Mouse (Mus musculus) testis, adult 2 months (tissue): ENCODE data around the gene Ctdnep1. TPM values are rescaled to one million over a fixed set of nuclear protein-coding genes. Genes with fewer than 3 reads are reported as not detected.

ENCODE experiments used
- H3K27ac ChIP-seq: fragments of 200-500 bp; 2 replicates; pipeline ENCODE4 v1.5.1; 2012; ENCODE audit warnings: low read depth, low read length; ENCODE audit not compliant: control insufficient read depth, insufficient read depth
- H3K27me3 ChIP-seq: fragments of 200-500 bp; 2 replicates; pipeline ENCODE4 v1.6.1; 2012; ENCODE audit warnings: mild to moderate bottlenecking, low read length, moderate library complexity; ENCODE audit not compliant: control insufficient read depth, insufficient read depth
- H3K36me3 ChIP-seq: fragments of 200-500 bp; 2 replicates; pipeline ENCODE4 v1.6.1; 2012; ENCODE audit warnings: mild to moderate bottlenecking, low read length; ENCODE audit not compliant: control insufficient read depth, insufficient read depth
- H3K4me1 ChIP-seq: fragments of 200-500 bp; 2 replicates; pipeline ENCODE4 v1.6.1; 2012; ENCODE audit warnings: low read length; ENCODE audit not compliant: control insufficient read depth, insufficient read depth
- H3K4me3 ChIP-seq: fragments of 200-500 bp; 2 replicates; pipeline ENCODE4 v1.5.1; 2012; ENCODE audit warnings: low read depth, mild to moderate bottlenecking, low read length, moderate library complexity, mixed read lengths; ENCODE audit not compliant: control insufficient read depth
- CTCF ChIP-seq: fragments of 200-500 bp; IDR thresholded peaks from 2 replicates; pipeline ENCODE4 v1.5.1; 2012; ENCODE audit warnings: low read depth, mild to moderate bottlenecking, inconsistent platforms, low read length, moderate library complexity; ENCODE audit not compliant: control insufficient read depth, insufficient read depth, insufficient replicate concordance
- POLR2A ChIP-seq: fragments of 200-500 bp; IDR thresholded peaks from 2 replicates; pipeline ENCODE4 v1.6.1; 2012; ENCODE audit warnings: low read depth, mild to moderate bottlenecking, inconsistent platforms, low read length, moderate library complexity; ENCODE audit not compliant: control insufficient read depth
- polyA plus RNA-seq: library from polyadenylated mRNA; depleted of rRNA; stranded (reverse); fragments of >200 nt; gene quantifications from 2 replicates; pipeline ENCODE4 v1.2.3, GENCODE M21; 2012

The Ctdnep1 gene
- polyA plus RNA-seq, 1 experiment: 137 TPM

DNA sequence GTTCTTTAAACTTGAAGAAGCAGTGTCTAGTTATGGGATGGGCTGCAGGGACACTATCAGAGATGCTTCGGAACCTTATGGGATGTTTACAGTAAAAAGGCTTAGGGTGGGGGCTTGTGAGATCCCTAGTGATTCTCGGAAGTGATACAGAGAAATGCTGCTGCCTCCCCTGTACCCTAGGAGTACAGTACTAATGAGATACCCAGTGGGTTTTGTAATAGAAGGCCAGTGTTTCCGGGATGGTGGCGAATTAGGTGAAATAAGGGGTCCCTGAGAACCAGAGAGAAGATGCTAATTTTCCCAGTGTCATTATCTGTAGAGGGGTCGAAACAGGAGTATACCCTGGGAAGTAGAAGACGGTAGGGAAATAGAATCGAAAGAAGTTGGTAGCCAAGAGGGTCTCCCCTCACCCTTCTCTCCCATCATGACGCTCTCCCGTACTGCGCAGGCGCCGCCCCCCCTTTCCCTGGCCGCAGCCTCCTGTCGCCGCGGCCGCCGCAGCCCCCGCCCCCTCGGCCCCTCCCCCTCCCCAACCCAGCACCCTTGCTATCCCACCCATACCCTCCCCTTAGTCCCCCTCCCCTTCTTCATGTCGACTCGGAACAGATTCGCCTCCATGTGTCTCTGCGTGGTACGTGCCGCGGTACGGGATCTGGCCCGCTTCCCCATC, 42.7 kb downstream of the Ctdnep1 start:
- no peak overlapping the region for H3K27ac ChIP-seq
- no peaks in the 10 kb centered on the region for H3K36me3 ChIP-seq
- H3K4me1 ChIP-seq: peaks cover 43% of the 10 kb centered on the region
- no peaks in the 10 kb centered on the region for H3K27me3 ChIP-seq
- peak overlapping the region; percentile 39 for H3K4me3 ChIP-seq
- no peak for TF ChIP-seq POLR2A
- no peak for TF ChIP-seq CTCF

DNA sequence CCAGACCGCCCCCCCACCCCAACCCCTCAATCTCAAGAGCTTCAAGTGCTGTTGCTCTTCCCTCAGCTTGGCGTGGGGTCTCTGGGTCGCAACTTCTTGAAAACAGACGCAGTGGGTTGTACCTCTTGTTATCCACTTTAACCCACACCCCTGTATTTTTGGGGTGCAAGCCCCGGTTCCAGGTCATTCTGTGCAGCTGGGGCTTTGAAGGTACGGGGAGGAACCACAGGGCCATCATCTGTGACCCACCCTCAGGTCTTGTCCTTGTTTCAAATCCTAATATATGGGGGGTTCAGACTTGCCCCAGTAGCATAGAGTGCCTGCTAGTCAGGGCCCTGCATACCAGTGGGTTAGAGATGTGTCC, 43.2 kb downstream of the Ctdnep1 start:
- Histone ChIP-seq H3K27me3 (no peaks in the 10 kb centered on the region), H3K4me1 (peaks cover 44% of the 10 kb centered on the region), H3K27ac (no peak overlapping the region), H3K4me3 (peak overlapping the region; percentile 0; the same call in 1 of the 2 replicates), H3K36me3 (no peaks in the 10 kb centered on the region)
- TF ChIP-seq CTCF: no peak
- no peak for TF ChIP-seq POLR2A

DNA sequence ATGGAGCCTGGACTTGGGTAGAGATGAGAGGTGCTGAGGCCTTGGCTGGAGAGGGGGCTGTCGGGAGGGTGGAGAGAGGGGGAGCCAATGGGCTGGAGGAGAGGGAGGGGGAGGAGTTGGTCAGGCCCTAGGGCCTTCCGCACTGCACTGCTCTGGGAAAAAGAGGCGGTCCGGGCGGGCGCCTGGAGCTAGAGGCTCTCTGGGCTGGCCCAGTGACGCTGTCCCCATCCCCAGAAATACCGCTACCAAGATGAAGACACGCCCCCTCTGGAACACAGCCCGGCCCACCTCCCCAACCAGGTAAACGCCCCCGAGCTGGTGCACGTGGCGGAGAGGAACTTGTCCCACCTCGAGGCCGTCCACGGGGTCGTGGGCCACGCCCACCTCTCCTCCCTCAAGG, 45.7 kb downstream of the Ctdnep1 start:
- Histone ChIP-seq H3K36me3 (no peaks in the 10 kb centered on the region), H3K4me1 (peaks cover 49% of the 10 kb centered on the region), H3K27me3 (no peaks in the 10 kb centered on the region), H3K4me3 (peak overlapping the region; percentile 44), H3K27ac (no peak overlapping the region)
- TF ChIP-seq CTCF: no peak
- TF ChIP-seq POLR2A: no peak

DNA sequence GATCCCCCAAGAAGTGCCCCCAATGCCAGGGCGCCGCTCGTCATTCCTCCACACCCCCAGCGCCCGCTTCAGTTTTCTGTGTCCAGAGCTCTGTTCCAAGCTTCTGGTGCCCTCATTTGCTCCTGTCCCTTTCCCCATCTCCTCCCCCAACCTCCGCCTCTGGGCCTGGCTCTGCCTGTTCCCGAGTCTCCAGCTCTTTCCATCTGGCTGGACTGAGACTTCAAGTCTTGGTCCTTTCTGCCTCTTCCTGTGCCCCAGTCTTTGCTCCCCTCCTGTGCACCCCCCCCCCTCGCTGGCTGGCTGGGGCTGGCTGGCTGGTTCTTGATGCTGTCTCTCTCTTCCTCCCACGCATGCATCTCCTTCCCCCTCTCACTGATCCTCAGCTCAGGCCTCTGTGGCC, 46.4 kb downstream of the Ctdnep1 start:
- H3K4me3 ChIP-seq: peak overlapping the region; percentile 9; the same call in 1 of the 2 replicates
- no peaks in the 10 kb centered on the region for H3K36me3 ChIP-seq
- TF ChIP-seq POLR2A (no peak), CTCF (no peak)
- no peaks in the 10 kb centered on the region for H3K27me3 ChIP-seq
- H3K4me1 ChIP-seq: peaks cover 46% of the 10 kb centered on the region
- 0 out of 2 replicates have a peak overlapping the region, but pooled peaks have one; percentile 15 for H3K27ac ChIP-seq

DNA sequence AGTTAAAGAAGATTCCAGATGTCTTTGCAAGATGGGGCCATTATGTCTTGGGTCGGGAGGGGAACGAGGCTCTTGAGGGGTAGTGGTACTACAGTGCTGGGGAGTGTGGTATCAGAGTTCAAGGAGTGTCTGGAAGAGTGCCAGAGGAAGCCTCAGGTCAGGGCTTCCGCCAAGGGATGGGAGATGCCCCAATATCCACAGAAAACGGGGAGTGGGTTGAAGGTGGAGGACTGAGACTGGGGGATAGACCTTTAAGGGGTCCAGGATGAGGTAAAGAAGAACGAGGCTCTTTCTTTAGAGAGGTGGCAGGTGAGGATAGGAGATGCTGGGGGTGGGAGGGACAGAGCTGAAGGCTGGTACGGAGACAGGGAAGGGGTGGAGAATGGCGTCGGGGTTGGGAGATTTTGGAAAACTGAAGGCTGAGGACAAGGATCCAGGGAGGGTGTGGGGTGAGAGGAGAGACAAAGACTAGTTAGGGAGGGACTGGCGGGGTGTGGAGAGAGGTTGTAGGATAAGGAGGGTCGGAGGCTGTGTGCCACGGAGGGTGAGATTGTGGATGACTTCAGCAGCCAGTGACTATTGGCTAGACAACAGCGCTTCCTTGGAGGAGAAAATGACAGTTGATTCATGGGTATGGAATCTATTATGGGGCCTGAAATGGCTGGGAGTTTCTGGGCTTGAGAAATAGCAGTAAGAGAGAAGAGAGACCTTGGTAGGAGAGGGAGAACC, 47.6 kb downstream of the Ctdnep1 start:
- Histone ChIP-seq H3K27me3 (no peaks in the 10 kb centered on the region), H3K27ac (peak overlapping the region; percentile 15; the same call in 1 of the 2 replicates), H3K4me1 (peaks cover 44% of the 10 kb centered on the region), H3K36me3 (no peaks in the 10 kb centered on the region), H3K4me3 (peak overlapping the region; percentile 70)
- TF ChIP-seq CTCF (no peak), POLR2A (no peak)

DNA sequence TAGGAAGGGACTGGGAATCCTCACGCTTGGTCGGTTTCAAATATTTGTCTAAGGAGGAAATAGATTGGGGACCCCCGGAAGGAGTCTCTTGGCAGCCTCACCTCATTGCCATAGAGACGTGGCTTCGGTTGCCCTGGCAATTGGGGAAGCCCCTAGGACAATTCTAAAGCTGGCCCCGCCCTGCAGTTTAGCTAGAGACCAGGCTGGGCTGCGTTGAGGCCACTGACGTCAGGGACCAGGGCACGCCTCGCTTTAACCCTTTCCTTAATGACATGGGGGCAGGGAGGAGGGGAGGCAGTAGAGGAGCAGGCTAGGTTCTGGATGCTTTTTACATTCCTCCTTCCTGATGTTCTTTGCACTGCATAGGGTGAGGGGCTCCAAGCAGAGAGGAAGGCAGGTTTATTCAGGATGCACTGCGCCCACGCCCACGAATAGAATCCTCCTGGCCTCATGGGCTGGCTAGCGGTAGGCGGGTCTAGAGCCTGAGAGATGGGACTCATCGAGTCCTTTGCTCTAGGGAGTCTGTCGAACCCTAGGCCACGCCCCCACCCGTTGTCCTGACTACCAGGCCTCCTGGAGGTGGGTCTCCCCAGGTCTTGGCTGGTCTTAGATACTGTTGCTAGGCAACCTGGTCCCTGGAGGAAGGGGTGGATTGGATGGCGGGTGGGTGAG, 48.3 kb downstream of the Ctdnep1 start:
- no peaks in the 10 kb centered on the region for H3K27me3 ChIP-seq
- 0 out of 2 replicates have a peak overlapping the region, but pooled peaks have one; percentile 23 for H3K27ac ChIP-seq
- no peaks in the 10 kb centered on the region for H3K36me3 ChIP-seq
- H3K4me1 ChIP-seq: peaks cover 40% of the 10 kb centered on the region
- no peak for TF ChIP-seq POLR2A
- TF ChIP-seq CTCF: no peak
- H3K4me3 ChIP-seq: peak overlapping the region; percentile 70
